Mouse (Mus musculus): ENCODE results near the gene Lhb. TPM values are rescaled to one million over a fixed set of nuclear protein-coding genes. Genes with fewer than 3 reads are reported as not detected.
A peak's percentile ranks its signal among the peaks of the same experiment; 100 is the strongest.

Gene Lhb
- total and polyA plus RNA-seq, 2 experiments = not detected

GRCm38 (mm10) chr7:45470869-45471268 lies 50.2 kb downstream of the Lhb start:
- Histone ChIP-seq H3K27me3 (ENCODE audit: control insufficient read depth, insufficient read depth, low read length) (no peaks in the 10 kb centered on the region), H3K36me3 (ENCODE audit: control insufficient read depth, insufficient read depth, low read length) (peaks cover 22% of the 10 kb centered on the region), H3K9ac (ENCODE audit: low read depth, low read length) (no peak overlapping the region), H3K27ac (replicated peaks; ENCODE audit: insufficient read depth, low read depth, low read length) (no peak overlapping the region), H3K4me3 (ENCODE audit: insufficient read depth, low read depth, low read length) (no peak overlapping the region), H3K79me2 (ENCODE audit: control insufficient read depth, insufficient read depth, low read length) (peaks cover 7% of the 10 kb centered on the region; the same call in 1 of the 2 replicates), H3K4me1 (ENCODE audit: control insufficient read depth, insufficient read depth, low read length) (peaks cover 4% of the 10 kb centered on the region)
- peak; percentile 65 for DNase-seq (ENCODE audit: extremely low read depth, low read depth, low spot score)
- 23% methylated on average over 3 of the region's 3 CpGs for whole genome bisulfite sequencing
- TF ChIP-seq CTCF (IDR thresholded peaks at IDR 0.05; ENCODE audit: low read depth, low read length) (peak; percentile 22; the same call in 1 of the 2 replicates), POLR2A (IDR thresholded peaks at IDR 0.05; ENCODE audit: extremely low read depth, insufficient read depth, low read length) (no peak)

Other genes starting within 250 kb of the Lhb start
Only the 30 nearest of the 33 such genes appear.
- gene Ccdc155, start 215.9 kb upstream of the Lhb start, total RNA-seq (2014; rRNA removed) = not detected in 2 replicates
- gene Ccdc155, start 215.9 kb upstream of the Lhb start, polyA plus RNA-seq (2012; rRNA removed) = not detected in 2 replicates
- not detected in 2 replicates for gene Dkkl1, start 208.7 kb upstream of the Lhb start, total RNA-seq (2014; rRNA removed)
- 0.21 TPM in 1 of 2 replicates, not detected in the other for gene Dkkl1, start 208.7 kb upstream of the Lhb start, polyA plus RNA-seq (2012; rRNA removed)
- 1.2 and 1.5 TPM in 2 replicates for gene Tead2, start 205.1 kb upstream of the Lhb start, total RNA-seq (2014; rRNA removed)
- gene Tead2, start 205.1 kb upstream of the Lhb start, polyA plus RNA-seq (2012; rRNA removed) = 0.97 and 2.9 TPM in 2 replicates
- gene Cd37, start 181.7 kb upstream of the Lhb start, total RNA-seq (2014; rRNA removed) = 1.4 and 1.5 TPM in 2 replicates
- gene Cd37, start 181.7 kb upstream of the Lhb start, polyA plus RNA-seq (2012; rRNA removed) = 4.5 and 11.5 TPM in 2 replicates
- 0.20 and 0.37 TPM in 2 replicates for gene Slc6a16, start 179.7 kb upstream of the Lhb start, total RNA-seq (2014; rRNA removed)
- 0.86 and 1.9 TPM in 2 replicates for gene Slc6a16, start 179.7 kb upstream of the Lhb start, polyA plus RNA-seq (2012; rRNA removed)
- not detected in 2 replicates for gene Slc6a21, start 143.3 kb upstream of the Lhb start, total RNA-seq (2014; rRNA removed)
- 0.12 and 0.18 TPM in 2 replicates for gene Slc6a21, start 143.3 kb upstream of the Lhb start, polyA plus RNA-seq (2012; rRNA removed)
- 1.2 TPM in 2 replicates for gene Trpm4, start 87.0 kb upstream of the Lhb start, total RNA-seq (2014; rRNA removed)
- 1.2 and 1.5 TPM in 2 replicates for gene Trpm4, start 87.0 kb upstream of the Lhb start, polyA plus RNA-seq (2012; rRNA removed)
- gene Hrc, start 85.5 kb upstream of the Lhb start, total RNA-seq (2014; rRNA removed) = 0.28 TPM in 1 of 2 replicates, not detected in the other
- gene Hrc, start 85.5 kb upstream of the Lhb start, polyA plus RNA-seq (2012; rRNA removed) = not detected in 2 replicates
- gene Ppfia3, start 53.8 kb upstream of the Lhb start, total RNA-seq (2014; rRNA removed) = 0.07 TPM in 1 of 2 replicates, not detected in the other
- 0.14 TPM in 1 of 2 replicates, not detected in the other for gene Ppfia3, start 53.8 kb upstream of the Lhb start, polyA plus RNA-seq (2012; rRNA removed)
- gene Lin7b, start 50.2 kb upstream of the Lhb start, total RNA-seq (2014; rRNA removed) = not detected in 2 replicates
- not detected in 2 replicates for gene Lin7b, start 50.2 kb upstream of the Lhb start, polyA plus RNA-seq (2012; rRNA removed)
- 43.3 and 46.4 TPM in 2 replicates for gene Snrnp70, start 25.1 kb upstream of the Lhb start, total RNA-seq (2014; rRNA removed)
- 59.2 and 101 TPM in 2 replicates for gene Snrnp70, start 25.1 kb upstream of the Lhb start, polyA plus RNA-seq (2012; rRNA removed)
- gene Kcna7, start 15.2 kb upstream of the Lhb start, total RNA-seq (2014; rRNA removed) = under 0.01 TPM in 1 of 2 replicates, not detected in the other
- not detected in 2 replicates for gene Kcna7, start 15.2 kb upstream of the Lhb start, polyA plus RNA-seq (2012; rRNA removed)
- 0.13 TPM in 1 of 2 replicates, not detected in the other for gene Ntf5, start 7.1 kb upstream of the Lhb start, total RNA-seq (2014; rRNA removed)
- gene Ntf5, start 7.1 kb upstream of the Lhb start, polyA plus RNA-seq (2012; rRNA removed) = 0.04 TPM in 1 of 2 replicates, not detected in the other
- gene Gys1, start 14.0 kb downstream of the Lhb start, total RNA-seq (2014; rRNA removed) = 1.2 TPM in 2 replicates
- gene Gys1, start 14.0 kb downstream of the Lhb start, polyA plus RNA-seq (2012; rRNA removed) = 2.6 and 4.8 TPM in 2 replicates
- 8.9 and 12.3 TPM in 2 replicates for gene Ruvbl2, start 17.3 kb downstream of the Lhb start, total RNA-seq (2014; rRNA removed)
- gene Ruvbl2, start 17.3 kb downstream of the Lhb start, polyA plus RNA-seq (2012; rRNA removed) = 18.4 and 28.8 TPM in 2 replicates
- gene Ftl1, start 39.1 kb downstream of the Lhb start, total RNA-seq (2014; rRNA removed) = 3,170 and 4,966 TPM in 2 replicates
- 12,947 and 13,613 TPM in 2 replicates for gene Ftl1, start 39.1 kb downstream of the Lhb start, polyA plus RNA-seq (2012; rRNA removed)
- gene Bax, start 46.1 kb downstream of the Lhb start, total RNA-seq (2014; rRNA removed) = 19.5 and 23.8 TPM in 2 replicates
- gene Bax, start 46.1 kb downstream of the Lhb start, polyA plus RNA-seq (2012; rRNA removed) = 49.8 and 62.0 TPM in 2 replicates
- 0.07 and 0.18 TPM in 2 replicates for gene Tulp2, start 61.1 kb downstream of the Lhb start, total RNA-seq (2014; rRNA removed)
- gene Tulp2, start 61.1 kb downstream of the Lhb start, polyA plus RNA-seq (2012; rRNA removed) = 0.30 and 0.31 TPM in 2 replicates
- gene Gm45808, start 66.0 kb downstream of the Lhb start, total RNA-seq (2014; rRNA removed) = 1.3 and 5.7 TPM in 2 replicates
- 0.28 and 1.5 TPM in 2 replicates for gene Gm45808, start 66.0 kb downstream of the Lhb start, polyA plus RNA-seq (2012; rRNA removed)
- gene Dhdh, start 68.0 kb downstream of the Lhb start, total RNA-seq (2014; rRNA removed) = 73.7 and 79.3 TPM in 2 replicates
- gene Dhdh, start 68.0 kb downstream of the Lhb start, polyA plus RNA-seq (2012; rRNA removed) = 37.2 and 37.7 TPM in 2 replicates
- gene Nucb1, start 89.6 kb downstream of the Lhb start, total RNA-seq (2014; rRNA removed) = 68.1 and 84.8 TPM in 2 replicates
- 307 and 310 TPM in 2 replicates for gene Nucb1, start 89.6 kb downstream of the Lhb start, polyA plus RNA-seq (2012; rRNA removed)
- 4.3 and 4.4 TPM in 2 replicates for gene Ppp1r15a, start 105.4 kb downstream of the Lhb start, total RNA-seq (2014; rRNA removed)
- gene Ppp1r15a, start 105.4 kb downstream of the Lhb start, polyA plus RNA-seq (2012; rRNA removed) = 10.8 and 14.9 TPM in 2 replicates
- gene Plekha4, start 105.5 kb downstream of the Lhb start, total RNA-seq (2014; rRNA removed) = 0.55 and 0.60 TPM in 2 replicates
- gene Plekha4, start 105.5 kb downstream of the Lhb start, polyA plus RNA-seq (2012; rRNA removed) = 1.00 and 1.8 TPM in 2 replicates
- not detected in 2 replicates for gene Hsd17b14, start 134.1 kb downstream of the Lhb start, total RNA-seq (2014; rRNA removed)
- not detected in 2 replicates for gene Hsd17b14, start 134.1 kb downstream of the Lhb start, polyA plus RNA-seq (2012; rRNA removed)
- gene Bcat2, start 149.3 kb downstream of the Lhb start, total RNA-seq (2014; rRNA removed) = 14.7 and 18.1 TPM in 2 replicates
- gene Bcat2, start 149.3 kb downstream of the Lhb start, polyA plus RNA-seq (2012; rRNA removed) = 41.0 and 54.5 TPM in 2 replicates
- gene Fgf21, start 194.7 kb downstream of the Lhb start, total RNA-seq (2014; rRNA removed) = 0.94 and 1.0 TPM in 2 replicates
- gene Fgf21, start 194.7 kb downstream of the Lhb start, polyA plus RNA-seq (2012; rRNA removed) = 3.7 and 4.3 TPM in 2 replicates
- gene Fut1, start 196.5 kb downstream of the Lhb start, total RNA-seq (2014; rRNA removed) = not detected in 2 replicates
- gene Fut1, start 196.5 kb downstream of the Lhb start, polyA plus RNA-seq (2012; rRNA removed) = 0.15 and 0.21 TPM in 2 replicates
- gene Izumo1, start 201.0 kb downstream of the Lhb start, total RNA-seq (2014; rRNA removed) = 0.09 TPM in 1 of 2 replicates, not detected in the other
- 0.04 and 0.13 TPM in 2 replicates for gene Izumo1, start 201.0 kb downstream of the Lhb start, polyA plus RNA-seq (2012; rRNA removed)
- gene Rasip1, start 206.7 kb downstream of the Lhb start, total RNA-seq (2014; rRNA removed) = 2.3 and 4.3 TPM in 2 replicates
- 3.6 and 5.1 TPM in 2 replicates for gene Rasip1, start 206.7 kb downstream of the Lhb start, polyA plus RNA-seq (2012; rRNA removed)
- gene Mamstr, start 219.2 kb downstream of the Lhb start, total RNA-seq (2014; rRNA removed) = 0.07 and 0.09 TPM in 2 replicates
- gene Mamstr, start 219.2 kb downstream of the Lhb start, polyA plus RNA-seq (2012; rRNA removed) = 0.10 and 0.19 TPM in 2 replicates

All from liver, adult 2 months (tissue).